Comparison of ENCODE assay signal across 21 mouse cellular contexts in genomic region chr11:72037409-72037808, GRCm38 (mm10). TPM values are rescaled to one million over a fixed set of nuclear protein-coding genes. Genes with fewer than 3 reads are reported as not detected.
"Had no signal": no experiment of that assay in that cellular context is flagged by ENCODE, and none has a peak within 500 bp of the region (broad histone marks: within the 10 kb centered on the region; RNA-seq: fewer than 3 reads in every experiment).

TSS of gene Aipl1 (minus strand) at chr11:72037509.

- H3K9ac ChIP-seq: heart, embryonic 12.5 days; hindbrain, embryonic 14.5 days; intestine, embryonic 15.5 days; limb, embryonic 12.5 days had no signal

- H3K9me3 ChIP-seq: heart, embryonic 10.5 days; heart, embryonic 12.5 days; intestine, embryonic 15.5 days; limb, embryonic 10.5 days; limb, embryonic 12.5 days had no signal

- H3K36me3 ChIP-seq: heart, embryonic 10.5 days; heart, embryonic 12.5 days; intestine, embryonic 15.5 days; limb, embryonic 10.5 days; limb, embryonic 12.5 days had no signal

- DNase-seq: gastrocnemius, postnatal 25 days had no signal

- H3K4me3 ChIP-seq: gastrocnemius, adult 2 months; heart, embryonic 10.5 days; heart, embryonic 12.5 days; intestine, embryonic 15.5 days; layer of hippocampus, adult 2 months; left cerebral cortex, adult 2 months; limb, embryonic 10.5 days; limb, embryonic 12.5 days had no signal

- ATAC-seq: forebrain, embryonic 16.5 days; hindbrain, embryonic 16.5 days; inflammation-experienced regulatory T-cells, adult 6 months; intestine, embryonic 15.5 days; intestine, postnatal 0 days had no signal

- H3K27ac ChIP-seq: gastrocnemius, adult 2 months; heart, embryonic 10.5 days; hindbrain, embryonic 14.5 days; intestine, embryonic 15.5 days; layer of hippocampus, adult 2 months; left cerebral cortex, adult 2 months; limb, embryonic 10.5 days; limb, embryonic 12.5 days had no signal

- H3K4me2 ChIP-seq: heart, embryonic 12.5 days; hindbrain, embryonic 14.5 days; intestine, embryonic 15.5 days; limb, embryonic 12.5 days had no signal

RNA-seq across cellular contexts. Expression of gene Aipl1, which starts in this region (rescaled TPM):
- total RNA-seq: gastrocnemius, adult 2 months; gastrocnemius, postnatal 25 days; heart, adult 18-20 months; heart, postnatal 25 days; layer of hippocampus, adult 2 months; layer of hippocampus, postnatal 10 days; layer of hippocampus, postnatal 25 days; left cerebral cortex, adult 2 months; left cerebral cortex, postnatal 14 days; left cerebral cortex, postnatal 36 days had no signal
- polyA plus RNA-seq: hindbrain, embryonic 11.5 days; hindbrain, embryonic 14.5 days had no signal
